Mouse (Mus musculus): ENCODE measurements around the gene Asna1.

Gene Asna1

DNA sequence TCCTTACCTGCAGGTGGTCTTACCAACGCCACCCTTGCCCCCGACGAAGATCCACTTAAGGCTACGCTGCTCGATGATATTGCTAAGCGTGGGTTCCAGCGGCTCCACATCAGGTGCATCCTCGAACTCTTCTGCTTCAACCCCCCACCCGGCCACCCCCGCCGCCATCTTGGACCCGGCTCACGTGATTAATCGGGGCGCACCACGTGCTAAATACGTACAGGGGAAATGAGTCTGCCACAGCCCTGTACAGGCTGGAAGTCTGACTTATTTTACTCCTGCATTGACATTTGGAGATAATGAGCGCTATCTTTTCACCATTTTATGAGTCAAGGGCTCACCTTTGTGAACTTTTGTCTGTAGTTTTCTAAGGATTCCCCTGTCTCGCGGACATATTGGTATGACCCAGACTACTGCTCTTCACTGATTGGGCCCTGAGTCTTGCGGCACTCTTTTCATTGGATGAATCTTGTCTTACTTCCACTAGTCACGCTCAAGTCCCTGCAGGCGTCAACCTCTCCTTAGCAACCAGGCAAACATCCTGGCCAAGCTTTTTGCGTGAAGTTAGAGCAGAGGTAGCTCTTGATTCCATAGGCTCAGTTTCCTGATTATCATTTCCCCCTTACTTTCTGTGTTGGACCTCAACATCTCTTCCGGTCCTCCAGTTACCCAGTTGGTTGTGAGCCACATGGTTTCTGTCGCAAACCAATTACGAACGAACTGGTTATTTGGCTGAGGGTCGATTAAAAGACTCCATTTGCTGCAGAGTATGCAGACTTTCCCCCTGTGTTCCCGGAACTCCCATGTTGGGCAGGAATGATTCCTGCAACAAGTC lies at the start of gene Asna1:
Gene Asna1, minus strand, starts transcription at position 184 of the 835 bp plus-strand sequence.
- DNase-seq (ENCODE audit: low spot score in 2 of 2) = peak; percentile 64 to 70

DNA sequence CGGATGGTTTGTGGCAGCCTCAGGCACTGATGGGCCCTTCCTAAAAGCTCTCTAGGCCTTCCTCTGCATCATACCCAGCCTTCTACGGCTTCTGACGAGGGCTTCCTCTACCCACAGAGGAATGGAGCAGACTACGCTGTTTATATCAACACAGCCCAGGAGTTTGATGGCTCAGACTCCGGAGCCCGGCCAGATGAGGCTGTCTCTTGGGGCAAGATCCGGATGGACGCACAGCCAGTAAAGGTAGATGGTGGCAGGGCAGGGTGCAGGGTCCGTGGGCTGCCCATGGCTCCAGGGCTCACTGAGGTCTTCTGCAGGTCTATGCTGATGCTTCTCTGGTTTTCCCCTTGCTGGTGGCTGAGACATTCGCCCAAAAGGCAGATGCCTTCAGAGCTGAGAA lies 49.5 kb upstream of the Asna1 start:
- DNase-seq (ENCODE audit: low spot score in 2 of 2) = no peak

DNA sequence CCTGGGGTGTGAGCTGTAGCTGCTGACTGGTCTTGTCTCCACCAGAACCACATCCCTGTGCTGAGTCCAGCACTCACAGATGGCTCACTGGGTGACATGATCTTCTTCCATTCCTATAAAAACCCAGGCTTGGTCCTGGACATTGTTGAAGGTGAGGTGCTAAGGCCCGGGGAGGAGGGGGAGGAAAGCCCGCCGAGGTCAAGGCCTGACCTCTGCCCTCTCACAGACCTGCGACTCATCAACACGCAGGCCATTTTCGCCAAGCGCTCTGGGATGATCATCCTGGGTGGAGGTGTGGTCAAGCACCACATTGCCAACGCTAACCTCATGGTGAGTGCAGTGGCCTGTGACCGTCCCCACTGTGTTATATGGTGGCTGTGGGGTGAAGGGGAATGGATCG lies 49.1 kb upstream of the Asna1 start:
- no peak for DNase-seq (ENCODE audit: low spot score in 2 of 2)

DNA sequence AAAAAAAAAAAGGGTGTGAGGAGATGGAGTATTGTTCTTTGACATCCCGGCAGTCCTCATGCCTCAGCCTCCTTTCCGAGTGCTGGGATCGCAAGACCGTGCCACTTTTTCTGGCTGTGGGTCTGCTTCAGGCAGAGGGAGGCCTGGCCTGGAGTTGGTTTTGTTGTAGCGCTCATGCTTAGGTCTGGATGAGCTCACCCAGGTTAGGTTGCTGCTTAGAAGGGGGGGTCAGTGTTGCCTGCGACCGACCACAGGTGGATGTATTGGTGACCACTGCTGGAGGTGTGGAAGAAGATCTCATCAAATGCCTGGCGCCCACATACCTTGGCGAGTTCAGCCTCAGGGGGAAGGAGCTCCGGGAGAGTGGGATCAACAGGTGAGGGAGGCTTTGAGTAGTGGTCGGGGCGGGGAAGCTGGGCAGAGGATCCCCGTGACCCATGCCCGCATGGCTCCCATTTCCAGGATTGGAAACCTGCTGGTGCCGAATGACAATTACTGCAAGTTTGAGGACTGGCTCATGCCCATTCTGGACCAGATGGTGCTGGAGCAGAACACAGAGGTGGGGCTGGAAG lies 48.0 kb upstream of the Asna1 start:
- DNase-seq (ENCODE audit: low spot score in 2 of 2) = no peak

DNA sequence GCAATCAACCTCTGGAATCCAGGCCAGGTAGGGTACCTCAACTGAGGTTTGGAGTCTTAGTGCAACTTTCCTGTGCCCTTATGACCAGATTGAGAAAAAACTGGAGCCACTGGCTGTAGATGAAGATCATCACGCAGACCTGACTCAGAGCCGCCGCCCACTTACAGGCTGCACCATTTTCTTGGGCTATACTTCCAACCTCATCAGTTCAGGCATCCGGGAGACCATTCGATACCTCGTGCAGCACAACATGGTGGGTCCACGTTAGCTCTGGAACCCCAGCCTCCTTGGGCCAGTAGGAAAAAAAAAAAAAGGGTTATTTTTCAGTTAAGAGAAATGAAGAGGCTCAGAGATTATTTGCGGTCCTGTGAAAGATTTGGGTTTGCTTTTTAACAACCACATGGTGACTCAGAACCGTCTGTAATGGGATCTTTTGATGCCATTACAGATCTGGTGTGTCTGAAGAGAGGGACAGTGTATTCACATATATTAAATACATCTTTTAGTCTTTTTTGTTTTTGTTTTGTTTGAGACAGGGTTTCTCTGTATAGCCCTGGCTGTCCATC lies 47.4 kb upstream of the Asna1 start:
- no peak for DNase-seq (ENCODE audit: low spot score in 2 of 2)

DNA sequence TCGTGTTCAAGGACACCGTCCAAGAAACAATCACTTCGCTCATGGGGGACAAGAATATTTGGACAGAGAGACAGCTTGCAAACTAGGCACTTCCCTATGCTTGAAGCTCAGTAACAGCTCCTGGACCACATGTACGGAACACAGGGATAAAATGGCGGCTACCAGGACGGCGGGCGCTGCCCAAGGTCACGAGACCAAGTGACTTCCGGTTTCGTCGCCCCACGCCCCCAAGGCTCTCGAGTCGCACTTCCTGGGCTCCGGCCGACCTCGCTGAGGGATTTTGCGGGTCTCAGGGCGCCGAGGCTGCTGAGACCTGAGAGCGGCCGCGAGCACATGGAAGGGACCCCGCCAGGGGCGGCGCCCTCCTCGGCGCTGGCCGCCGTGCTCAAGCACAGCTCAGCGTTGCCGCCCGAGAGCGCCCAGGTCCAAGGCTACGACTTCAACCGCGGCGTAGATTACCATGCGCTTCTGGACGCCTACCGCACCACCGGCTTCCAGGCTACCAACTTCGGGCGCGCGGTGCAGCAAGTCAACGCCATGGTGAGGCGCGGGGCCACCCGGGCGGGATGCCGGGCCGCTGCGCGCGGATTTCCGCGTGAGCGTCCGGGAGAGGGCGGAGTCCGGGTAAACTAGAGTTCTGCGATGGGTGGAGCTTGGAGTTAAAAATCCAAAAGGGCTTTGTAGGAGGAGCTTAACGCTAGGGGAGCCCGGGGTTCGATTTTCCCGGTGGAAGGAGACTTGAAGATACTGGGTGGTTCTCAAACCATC lies 46.6 kb upstream of the Asna1 start, which contains the start of gene Dhps:
Gene Dhps, plus strand, starts transcription at position 244 of the 768 bp plus-strand sequence.
- DNase-seq (ENCODE audit: low spot score in 2 of 2) = peak; percentile 81 to 86

DNA sequence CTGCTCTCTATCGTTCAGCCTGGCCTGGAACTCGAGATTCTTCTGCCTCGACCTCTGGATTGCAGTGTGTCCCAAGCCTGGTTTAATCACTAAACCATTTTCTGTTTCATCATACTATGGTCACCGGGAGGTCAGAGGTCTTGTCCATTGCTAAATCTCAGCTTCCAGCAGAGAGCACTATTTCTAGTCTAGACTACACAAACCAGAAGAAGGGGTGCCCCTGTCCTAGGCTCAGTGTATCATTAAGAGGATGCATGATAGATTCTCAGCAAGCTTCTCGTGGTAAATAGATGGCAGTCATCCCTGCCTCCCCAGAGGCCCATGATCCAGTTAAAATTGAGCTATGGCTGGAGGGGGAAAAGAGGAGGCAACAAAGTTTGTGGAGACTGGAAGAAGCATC lies 46.0 kb upstream of the Asna1 start:
- DNase-seq (ENCODE audit: low spot score in 2 of 2) = no peak

DNA sequence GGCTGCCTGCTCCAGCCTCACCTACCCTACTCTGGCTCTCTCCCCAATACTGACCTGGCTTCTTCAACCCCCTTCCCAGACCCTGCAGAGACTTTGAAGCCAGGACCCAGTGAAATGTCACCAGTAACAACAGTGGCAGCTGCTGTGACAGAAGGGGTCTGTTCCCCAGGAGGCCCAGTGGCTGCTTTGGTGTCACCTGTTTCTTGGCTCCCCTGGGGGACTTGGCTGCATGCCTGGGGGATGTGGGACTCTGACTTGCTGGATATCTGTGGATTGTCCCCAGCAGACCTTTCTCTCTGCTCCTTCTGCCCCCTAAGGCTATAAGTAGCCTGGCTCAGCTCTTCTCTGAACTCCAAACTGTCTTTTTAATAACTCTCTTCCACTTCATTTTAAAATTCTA lies 42.9 kb upstream of the Asna1 start, which contains the start of gene Gm5741:
Gene Gm5741, minus strand, starts transcription at position 1 of the 400 bp plus-strand sequence.
- no peak for DNase-seq (ENCODE audit: low spot score in 2 of 2)

DNA sequence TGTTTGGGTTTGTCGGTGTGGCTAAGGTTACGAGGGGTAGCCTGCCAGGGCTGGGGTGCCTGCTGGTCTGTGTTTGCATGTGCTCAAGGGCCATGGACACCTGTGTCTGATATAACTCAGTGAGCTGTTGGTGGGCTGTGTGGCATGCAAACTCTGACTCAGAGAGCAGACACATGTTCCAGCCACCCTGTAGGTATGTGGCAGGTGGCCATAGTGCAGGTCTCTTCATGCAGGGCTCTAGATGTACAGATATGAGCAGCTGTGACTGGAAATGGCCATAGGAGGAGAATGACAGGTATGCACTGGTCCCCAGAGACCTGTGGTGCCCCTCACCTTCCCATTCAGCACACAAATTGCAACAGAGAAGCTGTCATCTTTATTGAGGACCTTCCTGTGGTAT lies 42.1 kb upstream of the Asna1 start:
- DNase-seq (ENCODE audit: low spot score in 2 of 2) = peak; percentile 45 to 60

DNA sequence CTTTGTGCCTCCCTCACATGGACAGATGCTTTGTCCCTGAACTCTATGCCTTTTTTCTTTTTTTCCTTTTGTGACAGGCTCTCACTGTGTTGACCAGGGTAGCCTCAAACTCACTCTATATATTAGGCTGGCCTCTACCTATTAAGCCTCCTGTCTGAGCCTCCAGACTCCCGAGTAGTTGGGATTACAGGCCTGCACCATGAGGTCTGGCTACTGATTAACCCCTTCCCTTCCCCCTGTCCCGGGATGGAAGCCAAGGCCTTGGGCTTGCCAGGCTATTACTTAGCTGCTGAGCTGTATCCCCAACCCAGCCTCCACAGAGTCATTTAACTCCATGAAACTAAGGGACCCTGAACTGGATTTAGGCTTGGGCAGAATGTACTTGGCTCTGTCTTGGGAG lies 40.1 kb upstream of the Asna1 start:
- no peak for DNase-seq (ENCODE audit: low spot score in 2 of 2)

DNA sequence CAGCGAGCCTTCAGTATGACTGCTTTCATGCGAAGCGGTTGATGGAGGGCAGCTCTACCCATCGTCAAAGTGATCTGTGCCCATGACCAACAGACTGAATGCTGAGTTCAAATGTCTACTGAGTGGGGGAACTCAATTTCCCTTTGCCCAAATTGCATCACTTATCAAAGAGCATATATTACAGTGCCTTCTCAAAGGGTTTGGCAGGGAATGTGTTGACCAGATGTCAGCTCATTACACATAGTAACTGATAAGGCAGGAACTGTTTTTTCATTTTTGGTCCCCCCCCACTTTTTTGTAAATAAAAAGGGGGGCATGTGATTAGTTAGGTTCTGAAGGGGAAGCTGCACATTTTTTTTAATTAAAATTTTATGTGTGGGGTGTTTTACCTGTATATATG lies 37.5 kb upstream of the Asna1 start:
- DNase-seq (ENCODE audit: low spot score in 2 of 2) = no peak

DNA sequence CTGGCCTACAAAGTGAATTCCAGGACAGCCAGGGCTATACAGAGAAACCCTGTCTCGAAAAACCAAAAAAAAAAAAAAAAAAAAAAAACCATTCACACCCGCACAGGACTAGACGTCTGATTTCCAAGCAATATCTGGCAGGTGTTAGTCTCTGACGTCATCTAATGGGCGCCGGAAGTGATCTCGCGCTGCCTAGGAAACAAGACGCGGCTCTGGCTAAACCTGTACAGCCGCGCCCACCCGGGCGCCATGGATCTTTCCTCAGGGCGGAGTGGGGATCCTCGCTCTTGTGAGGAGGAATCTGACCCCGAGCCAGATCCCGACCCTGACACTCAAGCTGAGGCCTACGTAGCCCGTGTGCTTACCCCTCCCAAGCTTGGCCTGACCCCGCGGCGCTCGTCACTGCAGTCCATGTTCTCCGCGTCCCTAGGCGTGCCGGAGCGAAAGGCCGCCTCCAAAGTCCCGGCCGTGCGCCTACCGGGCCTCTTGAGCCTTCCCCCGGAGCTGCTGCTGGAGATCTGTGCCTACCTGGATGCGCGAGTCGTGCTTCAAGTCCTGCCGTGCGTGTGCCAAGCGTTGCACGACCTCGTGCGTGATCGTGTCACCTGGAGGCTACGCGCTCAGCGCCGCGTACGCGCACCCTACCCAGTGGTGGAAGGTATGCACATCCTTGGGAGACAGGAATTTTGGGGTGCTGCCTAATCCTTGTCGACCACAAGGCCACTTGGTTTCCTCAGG lies 35.0 kb upstream of the Asna1 start, which contains the start of gene Fbxw9:
Gene Fbxw9, plus strand, starts transcription at position 177 of the 738 bp plus-strand sequence.
- DNase-seq (ENCODE audit: low spot score in 2 of 2) = peak; percentile 83 to 84

DNA sequence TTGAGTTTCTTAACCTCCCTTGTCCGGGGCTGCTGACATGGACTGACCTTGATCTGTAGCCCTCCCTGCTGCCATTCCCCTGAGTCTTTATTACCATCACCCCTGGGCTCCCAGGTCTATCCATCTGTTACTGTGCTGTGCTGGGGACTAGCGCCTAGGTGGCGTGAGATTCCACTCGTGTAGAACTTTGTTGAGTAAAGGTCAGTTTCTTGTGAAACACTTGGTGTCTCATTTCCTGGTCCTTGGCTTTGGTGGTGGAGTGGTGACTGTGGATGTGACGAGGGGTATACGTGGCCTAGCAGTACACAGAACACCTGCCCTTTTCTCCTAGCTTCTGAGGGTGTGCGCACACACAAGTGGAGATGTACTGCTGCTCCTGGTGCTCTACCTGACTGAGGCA lies 32.3 kb upstream of the Asna1 start:
- DNase-seq (ENCODE audit: low spot score in 2 of 2) = no peak

DNA sequence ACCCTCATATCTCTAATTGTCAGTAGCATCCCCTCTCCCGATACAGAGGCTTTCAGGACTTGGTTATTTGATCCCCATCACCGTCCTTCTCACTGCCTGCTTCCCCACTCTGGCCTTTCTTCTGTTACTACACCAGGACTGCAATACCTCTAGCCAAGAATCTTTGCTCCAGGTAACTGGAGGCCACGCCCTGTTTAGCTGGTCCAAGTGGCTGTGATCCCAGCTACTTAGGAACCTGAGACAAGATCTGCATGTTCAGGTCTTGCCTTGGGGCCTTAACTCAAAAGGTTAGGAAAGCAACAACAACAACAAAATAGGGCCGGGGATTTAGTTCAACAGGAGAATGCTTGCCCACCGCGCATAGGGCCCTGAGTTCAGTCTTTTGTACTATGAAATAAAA lies 18.5 kb upstream of the Asna1 start:
- DNase-seq (ENCODE audit: low spot score in 2 of 2) = no peak

DNA sequence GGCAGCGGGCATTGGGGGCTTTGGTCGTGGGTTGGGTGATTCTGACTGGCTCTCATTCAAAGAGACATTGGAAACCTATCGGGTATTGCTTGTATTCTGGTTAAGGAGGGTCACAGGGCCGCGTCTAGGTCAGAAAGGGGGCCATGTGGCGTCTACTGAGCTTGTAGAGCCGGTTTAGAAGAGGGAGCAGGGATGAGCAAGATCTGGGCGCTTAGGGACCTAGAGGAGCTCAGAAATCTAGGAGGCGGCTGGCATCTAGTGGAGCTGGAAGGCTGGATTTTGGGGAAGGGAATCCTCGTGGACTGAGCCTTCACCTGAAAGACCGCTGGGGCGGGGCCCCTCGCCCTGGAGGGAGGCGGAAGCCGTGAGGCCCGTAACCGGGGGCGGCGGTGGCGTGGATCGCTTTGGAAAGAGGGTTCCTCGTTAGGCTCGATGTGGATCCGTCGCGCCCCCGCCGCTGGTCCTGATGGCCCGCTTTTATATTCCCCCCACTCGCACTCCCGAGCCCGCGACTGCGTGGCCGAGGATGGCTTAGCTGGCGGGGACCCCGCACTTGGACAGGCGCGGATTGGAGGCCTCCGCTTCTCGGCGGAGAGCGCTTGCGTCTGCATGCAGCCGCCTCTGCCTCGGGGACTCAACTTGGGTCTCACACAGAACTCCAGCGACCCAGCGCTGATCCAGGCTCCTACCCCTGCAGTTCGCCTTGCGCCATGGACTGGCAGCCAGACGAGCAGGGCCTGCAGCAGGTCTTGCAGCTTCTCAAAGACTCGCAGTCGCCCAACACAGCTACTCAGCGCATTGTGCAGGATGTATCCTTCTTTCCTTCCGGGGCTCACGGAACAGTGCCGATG lies 12.8 kb upstream of the Asna1 start:
- peak; percentile 35 to 65 for DNase-seq (ENCODE audit: low spot score in 2 of 2)

DNA sequence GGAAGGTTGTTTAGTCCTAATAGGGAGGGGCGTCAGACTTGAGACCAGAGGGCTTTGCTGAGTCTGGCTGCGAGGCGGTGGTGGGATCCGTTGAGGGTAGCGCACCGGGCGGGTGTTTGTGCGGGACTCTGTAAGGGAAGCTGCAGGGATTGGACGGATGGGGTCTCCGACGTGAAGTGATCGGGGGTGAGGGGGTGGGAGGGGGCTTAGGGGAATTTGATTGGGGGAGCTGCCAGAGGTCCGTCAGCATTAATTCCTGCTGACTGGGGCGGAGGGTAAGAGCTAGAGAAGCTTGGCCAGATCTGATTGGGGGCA lies 12.2 kb upstream of the Asna1 start:
- no peak for DNase-seq (ENCODE audit: low spot score in 2 of 2)

DNA sequence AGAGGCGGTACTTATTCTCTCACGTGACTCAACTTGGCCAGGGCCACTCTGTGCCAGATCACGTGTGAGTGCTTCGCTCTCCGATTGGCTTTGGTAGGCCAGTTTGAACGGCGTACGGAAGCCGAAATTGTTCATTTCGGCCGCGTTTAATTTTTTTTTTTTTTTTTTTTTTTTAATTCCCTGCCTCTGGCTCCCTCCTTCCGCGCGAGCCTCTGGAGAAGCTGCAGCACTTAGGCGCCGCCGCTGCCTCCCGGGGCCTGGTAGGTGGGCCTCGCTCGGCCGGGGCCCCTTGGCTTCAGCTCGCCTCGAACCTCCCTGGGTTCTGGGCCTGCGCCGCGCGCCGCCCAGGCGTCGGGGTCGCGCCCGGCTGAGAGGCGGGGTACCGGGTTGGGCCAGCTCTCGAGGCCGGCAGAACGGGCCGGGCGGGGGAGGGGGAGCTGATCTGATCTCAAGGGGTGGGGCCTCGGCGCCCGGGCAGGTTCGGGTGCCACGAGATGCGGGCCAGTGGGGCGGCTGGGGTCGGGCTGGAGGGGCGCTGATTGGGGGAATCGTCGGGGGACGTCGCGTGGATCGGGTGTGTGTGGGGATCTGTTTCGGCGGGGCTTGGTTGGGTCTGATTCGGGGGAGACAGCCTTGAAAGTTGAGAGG lies 11.8 kb upstream of the Asna1 start, which contains the start of gene Tnpo2:
Gene Tnpo2, plus strand, starts transcription at position 198 of the 648 bp plus-strand sequence.
- DNase-seq (ENCODE audit: low spot score in 2 of 2) = peak; percentile 86 to 90

DNA sequence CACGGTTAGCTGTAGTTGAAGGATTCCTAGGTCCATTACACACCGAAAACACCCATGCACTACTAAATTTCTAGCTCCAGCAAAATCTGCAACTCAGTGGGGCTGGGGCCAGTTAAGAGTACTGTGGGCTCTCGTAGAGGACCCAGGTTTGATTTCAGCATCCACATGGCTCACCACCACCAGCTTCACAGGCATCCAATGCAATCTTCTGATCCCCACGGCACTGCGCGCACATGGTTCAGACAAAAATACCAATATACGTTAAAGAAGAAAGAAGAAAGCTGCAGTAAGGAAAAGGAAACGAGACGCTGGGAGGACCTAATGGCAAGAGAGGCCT lies 11.3 kb upstream of the Asna1 start:
- DNase-seq (ENCODE audit: low spot score in 2 of 2) = peak in 1 of 2 experiments; percentile 57

DNA sequence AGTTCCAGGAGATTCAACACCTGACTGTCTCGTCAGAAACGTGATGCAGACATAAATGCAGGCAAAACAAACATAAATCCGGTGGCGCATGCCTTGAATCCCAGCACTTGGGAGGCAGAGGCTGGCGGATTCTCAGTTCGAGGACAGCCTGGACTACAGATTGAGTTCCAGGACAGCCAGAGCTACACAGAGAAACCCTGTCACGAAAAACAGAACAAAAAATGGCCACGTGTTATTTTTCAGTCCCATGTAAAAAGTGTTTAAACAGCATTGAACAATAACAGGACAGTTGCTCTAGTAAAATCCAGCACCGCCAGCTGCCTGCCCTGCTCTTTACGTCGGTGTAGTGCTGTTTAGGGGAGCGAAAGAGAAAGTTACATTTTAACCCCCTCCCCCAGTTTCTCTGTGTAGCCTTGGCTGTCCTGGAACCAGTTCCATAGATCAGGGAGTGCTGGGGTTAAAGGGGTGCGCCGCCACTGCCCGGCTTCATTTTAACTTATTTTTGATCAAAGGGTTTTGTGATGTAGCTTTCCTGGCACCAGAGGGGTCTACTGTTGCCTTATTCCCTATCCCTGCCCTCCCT lies 10.7 kb upstream of the Asna1 start:
- DNase-seq (ENCODE audit: low spot score in 2 of 2) = no peak

All from urinary bladder, adult 18-20 months (tissue).